Mouse (Mus musculus) adrenal gland, adult (tissue): ENCODE results near the gene Sac3d1.
A peak's percentile ranks its signal among the peaks of the same experiment; 100 is the strongest.
"Not testable (repeated sequence)": the region's sequence is repeated elsewhere in the genome, so short reads cannot be mapped to it uniquely, and the experiment has no call there.

ENCODE experiments used
- DNase-seq, 2 experiments: peaks; one replicate each; pipeline ENCODE4 v3.0.0; 2022 to 2023; ENCODE audit warnings: low spot score in 1 of 2; ENCODE audit not compliant: inconsistent age in 2 of 2

The Sac3d1 gene

DNA sequence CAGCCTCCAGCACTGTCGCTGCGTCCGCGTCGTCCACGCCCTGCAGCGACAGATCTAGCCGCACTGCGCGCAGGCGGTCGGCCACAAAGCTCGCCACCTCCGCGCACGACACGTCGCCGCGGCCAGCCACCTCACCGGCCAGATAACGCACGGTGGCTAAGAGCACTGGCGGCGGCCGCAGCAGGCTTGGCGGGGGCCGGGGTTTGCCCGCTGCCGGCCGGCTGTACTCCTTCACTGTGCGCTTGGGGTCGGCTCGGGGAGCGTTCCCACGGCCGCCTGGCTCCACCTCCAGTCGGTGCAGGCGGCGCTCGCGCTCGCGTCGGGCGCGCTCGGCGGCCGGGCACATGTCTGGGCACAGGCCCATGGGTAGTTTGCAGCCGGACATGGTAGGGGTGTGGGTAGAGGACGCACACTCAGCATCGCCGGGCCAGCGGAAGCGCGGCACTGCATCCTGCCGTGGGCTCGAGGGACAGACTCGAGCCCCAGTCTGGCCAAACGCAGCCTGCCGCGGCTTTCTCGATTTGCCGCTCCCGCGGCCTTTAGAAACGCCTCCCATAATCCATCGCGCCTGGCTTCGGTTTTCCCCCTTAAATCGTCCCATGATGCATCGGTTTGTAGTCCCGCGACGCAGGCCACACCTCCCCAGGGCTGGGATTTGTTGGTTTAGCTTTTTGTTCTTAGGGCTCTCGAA, at the start of gene Sac3d1:
Sac3d1 (minus strand) TSS at position 665 of the 691 bp plus-strand sequence.
- peak; percentile 91 to 97 for DNase-seq

DNA sequence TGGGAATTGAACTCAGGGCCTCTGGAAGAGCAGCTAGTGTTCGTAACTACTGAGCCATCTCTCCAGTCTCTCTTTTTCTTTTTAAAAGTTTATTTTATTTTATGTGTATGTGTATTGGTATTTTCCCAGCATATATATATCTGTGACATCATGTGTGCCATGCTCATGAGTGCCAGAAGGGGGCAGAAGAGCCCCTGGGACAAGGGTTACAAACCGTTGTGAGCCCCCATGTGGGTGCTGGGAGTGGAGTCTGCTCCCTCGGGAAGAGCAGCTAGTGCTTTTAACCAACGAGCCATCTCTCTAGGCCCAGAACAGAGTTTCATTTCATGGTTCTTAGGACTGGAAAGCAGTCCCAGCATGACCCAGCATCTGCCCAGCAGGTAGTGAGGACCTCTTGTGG, 48.3 kb upstream of the Sac3d1 start:
- no peak for DNase-seq

DNA sequence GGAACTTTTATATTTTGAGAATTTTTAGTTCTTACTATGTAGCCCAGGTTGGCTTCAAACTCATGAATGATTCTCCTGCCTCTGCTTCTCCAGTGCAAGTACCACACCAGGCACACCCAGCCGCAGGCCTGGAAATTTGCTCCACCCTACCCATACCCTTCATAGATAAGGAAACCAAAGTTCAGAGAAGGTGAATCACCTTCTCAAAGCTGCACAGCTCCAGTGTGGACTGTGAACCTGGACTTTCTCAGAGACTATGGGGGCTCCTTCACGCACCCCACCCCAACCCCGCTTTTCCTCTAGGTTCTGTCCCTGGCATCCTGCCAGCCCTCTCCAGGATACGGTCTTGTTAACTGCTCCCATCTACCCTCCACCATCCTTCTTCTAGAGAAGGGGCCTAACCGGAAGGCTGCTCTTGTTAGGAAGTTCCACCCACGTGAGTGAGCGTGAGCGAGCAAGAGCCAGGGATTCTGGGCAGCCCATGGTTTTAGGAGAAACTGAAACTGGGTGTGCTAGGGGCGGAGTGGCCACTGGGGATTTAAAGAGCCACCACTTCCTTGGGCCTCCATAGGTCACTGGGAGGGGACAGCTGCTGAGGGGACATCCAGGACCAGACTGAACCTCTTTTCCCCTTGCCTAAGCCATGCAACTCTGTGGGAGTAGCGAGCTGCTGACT, 45.6 kb upstream of the Sac3d1 start:
- DNase-seq = peak; percentile 44 to 65

DNA sequence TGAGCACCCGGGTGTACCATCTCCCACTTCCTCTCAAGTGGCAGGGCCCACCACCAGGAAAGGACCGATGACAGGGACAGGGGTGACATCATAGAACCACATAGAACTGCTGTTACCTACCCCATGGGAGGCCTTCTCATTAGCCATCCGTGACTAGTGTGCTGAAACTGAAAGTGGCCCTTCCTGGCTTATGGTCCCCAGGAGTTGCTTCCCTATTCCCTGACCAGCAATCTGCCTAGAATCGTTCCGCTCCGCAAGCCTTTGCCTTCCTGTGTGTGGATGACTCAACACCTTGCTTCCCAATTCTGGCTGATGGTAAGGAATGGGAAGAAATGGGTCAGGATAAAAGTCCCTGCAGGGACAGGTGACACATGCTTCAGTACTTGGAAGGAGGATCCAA, 38.8 kb upstream of the Sac3d1 start:
- DNase-seq = peak in 1 of 2 experiments; percentile 51

DNA sequence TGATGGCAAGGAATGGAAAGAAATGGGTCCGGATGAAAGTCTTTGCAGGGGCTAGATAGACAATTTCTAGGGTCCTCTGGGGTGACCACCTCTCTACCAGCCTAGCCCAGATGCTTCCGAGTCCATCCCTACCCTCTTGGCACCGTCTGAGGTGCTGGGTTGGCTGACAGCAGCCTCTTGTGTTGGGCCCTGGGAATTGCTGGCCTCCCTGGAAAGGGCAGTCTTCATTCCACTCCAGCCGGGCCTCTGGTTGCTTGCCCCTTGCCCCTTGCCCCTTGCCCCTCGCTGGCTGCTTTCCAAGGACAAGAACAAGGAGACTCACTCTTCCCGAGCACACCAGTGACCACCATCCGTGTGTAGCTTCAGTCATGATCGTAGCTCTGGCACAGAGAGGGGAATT, 37.9 kb upstream of the Sac3d1 start:
- no peak for DNase-seq

DNA sequence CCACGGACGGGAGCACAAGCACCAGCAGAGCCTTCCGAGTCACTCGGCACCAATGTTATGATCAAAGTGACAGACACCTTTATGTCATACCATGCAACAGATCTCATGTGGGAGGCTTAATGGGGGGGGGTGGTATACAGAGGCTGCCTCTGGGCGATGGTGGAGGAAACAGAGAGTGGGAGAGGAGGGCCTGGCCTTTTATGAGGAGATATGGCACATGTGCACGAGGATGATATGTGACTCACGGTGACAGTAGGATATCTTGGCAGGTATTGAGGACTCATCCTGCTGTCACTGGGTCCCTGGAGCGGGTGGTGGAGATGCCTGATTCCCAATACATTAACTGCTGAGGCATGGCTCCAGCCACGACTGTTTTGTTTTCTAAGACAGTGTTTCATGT, 36.7 kb upstream of the Sac3d1 start:
- DNase-seq = no peak

DNA sequence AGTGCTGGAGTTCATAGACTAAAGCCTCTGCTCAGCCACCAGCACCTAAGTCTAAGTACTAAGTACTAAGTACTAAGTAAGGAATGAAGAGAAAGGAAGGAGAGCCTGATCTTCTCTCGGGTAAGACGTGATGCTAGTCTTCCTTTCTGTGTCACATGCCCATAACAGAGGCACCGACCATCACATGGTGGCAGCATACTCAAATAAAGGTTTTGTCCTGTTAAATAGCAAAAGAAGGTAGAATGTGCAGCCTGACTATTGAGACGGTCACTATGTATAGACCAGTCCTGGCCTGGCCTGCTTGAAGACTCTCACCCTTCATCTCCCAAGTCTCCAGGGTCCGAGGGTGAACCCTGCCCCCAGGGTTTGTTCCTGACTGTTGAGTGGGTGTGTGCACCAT, 26.4 kb upstream of the Sac3d1 start:
- DNase-seq = no peak

DNA sequence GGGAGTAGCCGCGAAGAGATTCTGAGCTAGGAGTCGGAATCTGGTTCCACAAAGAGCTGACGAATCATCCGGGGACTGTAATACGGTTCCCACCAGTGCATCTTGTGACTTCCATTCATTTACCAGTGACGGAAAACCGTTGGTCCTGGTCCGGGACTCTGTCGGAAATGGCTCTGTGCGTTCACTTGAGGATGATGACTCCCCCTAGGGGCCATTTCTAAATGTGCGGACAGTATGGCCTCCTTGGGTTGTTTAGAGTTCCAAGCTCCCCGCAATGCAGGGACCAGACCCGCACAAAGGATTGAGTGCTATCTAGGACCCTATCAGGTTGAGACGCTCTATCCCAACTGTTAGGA, 22.9 kb upstream of the Sac3d1 start, which contains the start of gene Arl2:
Arl2 (minus strand) TSS at position 155 of the 356 bp plus-strand sequence.
- peak; percentile 85 to 93 for DNase-seq

DNA sequence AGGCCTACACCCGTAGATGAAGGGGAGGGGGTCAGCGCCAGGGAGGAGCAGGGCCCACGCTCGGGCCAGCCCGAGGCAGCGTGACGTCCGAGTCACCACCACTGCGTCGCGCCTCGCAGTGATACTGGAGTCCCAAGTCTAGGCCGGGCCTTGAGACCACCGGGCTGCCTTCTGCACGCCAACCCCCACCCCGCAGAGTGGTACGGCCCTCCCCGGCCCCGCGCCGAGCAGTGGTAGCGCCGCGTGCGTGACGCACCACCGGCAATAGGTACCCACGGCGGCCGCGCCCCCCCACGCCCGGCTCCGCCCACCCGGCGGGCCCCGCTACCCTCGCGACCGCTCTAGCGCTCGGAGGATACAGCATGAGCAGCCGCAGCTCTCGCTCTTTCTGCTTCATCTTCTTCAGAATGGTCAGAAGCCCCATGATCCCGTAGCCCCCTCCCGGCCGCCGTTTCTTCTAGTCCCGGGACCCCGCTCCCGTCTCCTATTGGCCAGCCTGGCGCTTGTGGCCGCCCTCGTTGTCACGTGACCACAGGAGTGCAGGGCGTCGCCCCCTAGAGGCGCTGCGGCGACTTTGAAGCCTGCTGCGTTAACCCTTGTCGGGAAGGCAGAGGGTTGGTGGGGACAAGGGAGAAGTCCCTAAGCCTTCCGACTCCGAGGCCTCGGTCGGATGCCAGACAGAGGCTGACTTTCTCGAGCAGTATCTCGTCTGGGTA, 22.4 kb upstream of the Sac3d1 start, which contains the start of gene Batf2:
Batf2 (plus strand) TSS at position 306 of the 716 bp plus-strand sequence.
- DNase-seq = peak; percentile 94 to 97

DNA sequence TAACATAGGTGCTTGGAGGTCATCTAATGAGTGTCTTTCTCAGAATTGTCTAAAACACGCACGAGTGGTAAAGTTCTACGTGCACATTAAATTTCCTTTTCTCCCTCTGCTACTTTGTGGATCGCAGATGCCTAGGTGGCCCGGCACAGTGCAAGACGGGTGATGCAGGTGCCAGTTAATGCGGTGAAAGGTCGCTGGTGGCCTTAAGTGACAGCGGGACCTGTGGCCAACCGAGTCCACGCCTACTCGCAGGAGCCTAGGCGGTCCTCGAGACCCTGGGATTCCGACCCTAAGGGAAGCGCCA, 21.9 kb upstream of the Sac3d1 start:
- no peak for DNase-seq

DNA sequence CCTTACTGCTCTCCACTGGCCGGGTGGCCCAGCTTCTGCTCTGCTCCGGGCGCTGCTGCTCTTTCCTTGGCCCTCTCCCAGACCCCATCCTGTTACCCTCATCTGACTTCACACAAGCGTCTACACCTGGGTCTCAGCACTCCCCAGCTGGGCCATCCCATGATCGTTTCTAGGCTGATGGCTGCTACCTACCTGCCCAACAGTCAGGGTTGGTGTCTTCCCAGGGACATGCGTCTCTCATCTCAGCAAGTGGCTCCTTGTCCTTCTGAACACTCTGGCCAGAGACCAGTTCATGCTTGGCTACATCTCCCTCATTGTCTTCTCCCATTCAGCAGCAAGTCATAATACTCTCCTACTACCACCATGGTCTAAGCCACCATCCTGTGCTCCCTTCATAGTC, 21.3 kb upstream of the Sac3d1 start:
- no peak for DNase-seq

DNA sequence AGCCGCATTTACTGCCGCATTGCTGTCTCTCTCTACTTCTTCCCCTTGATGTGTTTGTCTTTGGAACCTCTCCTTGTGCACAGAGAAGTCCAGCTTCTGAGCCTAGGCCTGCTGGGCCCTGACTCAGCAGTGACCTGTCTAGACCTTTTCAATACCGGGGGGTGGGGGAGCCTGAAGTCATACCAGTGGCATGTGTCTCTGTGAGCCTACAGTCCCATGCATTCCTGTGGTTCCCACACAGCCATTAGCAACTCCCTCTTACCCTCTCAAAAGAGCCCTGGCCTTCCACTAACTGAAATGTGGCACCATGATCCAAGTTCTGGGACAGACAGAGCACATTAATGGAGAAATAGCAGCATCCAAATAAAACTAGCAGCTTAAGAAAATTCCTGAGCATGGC, 17.9 kb upstream of the Sac3d1 start:
- DNase-seq = no peak

DNA sequence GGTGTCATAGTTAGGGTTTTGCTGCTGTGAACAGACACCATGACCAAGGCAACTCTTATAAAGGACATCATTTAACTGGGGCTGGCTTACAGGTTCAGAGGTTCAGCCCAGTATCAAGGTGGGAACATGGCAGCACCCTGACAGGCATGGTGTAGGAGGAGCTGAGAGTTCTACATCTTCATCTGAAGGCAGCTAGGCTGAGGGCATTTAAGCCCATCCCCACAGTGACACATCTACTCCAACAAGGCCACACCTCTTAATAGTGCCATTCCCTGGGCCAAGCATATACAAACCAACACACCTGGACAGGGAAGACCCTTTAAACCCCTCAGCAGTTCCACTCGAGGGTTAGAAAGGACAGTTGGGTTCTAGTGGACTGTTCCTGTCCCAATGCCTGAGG, 14.7 kb upstream of the Sac3d1 start:
- not testable (repeated sequence) for DNase-seq

DNA sequence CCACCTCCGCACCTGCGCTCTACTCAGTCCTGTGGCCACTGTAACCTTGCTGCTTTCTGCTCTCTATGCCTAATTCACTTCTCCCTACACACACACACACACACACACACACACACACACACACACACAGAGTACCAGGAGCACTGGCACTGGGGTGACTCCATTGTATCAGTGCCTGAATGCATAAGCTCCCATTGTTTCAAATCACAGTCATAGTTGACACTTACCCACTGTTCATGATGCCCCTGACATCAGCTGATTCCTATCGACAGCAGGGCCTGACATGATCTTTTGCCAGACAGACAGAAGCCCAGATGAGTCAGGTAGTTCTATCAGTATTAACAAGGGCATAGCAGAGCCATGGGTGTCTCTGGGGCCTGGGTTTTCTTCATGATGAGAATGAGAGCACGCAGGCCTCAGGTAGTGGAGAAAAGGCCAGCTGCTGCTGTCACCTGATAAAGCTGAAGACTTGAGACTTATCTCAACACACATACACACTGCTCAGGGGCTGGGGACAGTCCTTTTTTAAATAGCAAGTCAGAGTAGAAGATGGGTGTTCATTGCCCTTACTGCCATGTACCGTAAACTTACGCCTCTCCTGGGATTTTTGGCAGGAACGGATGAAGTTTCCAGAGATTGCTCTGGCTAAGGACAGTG, 13.8 kb upstream of the Sac3d1 start:
- DNase-seq = no peak

DNA sequence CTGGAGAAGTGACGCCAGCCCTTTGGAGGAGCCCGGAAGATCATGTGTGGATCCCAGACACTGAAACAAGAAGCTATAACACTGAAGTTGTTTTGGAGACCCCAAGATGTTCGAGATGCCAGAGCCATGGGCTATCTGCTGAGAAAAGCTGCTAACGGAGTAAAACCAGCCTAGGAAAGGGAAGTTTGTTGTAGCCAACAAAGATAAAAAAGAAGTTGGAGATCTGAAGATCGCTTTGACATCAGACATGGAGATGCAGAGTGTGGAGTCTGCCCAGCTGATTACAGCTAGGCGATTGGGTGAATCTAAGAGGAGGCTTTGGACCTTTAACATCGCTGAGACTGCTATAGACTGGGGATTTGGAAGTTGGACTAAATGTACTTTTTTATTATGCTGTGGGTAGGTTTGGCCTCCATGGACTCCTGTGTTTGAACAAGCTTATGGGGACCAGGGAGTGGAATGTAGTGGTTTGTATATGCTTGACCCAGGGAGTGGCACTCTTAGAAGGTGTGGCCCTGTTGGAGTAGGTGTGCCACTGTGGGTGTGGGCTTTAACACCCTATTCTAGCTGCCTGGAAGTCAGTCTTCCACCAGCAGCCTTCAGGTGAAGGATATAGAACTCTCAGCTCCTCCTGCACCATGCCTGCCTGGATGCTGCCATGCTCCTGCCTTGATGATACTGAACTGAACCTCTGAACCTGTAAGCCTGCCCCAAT, 12.1 kb upstream of the Sac3d1 start:
- DNase-seq = not testable (repeated sequence)

DNA sequence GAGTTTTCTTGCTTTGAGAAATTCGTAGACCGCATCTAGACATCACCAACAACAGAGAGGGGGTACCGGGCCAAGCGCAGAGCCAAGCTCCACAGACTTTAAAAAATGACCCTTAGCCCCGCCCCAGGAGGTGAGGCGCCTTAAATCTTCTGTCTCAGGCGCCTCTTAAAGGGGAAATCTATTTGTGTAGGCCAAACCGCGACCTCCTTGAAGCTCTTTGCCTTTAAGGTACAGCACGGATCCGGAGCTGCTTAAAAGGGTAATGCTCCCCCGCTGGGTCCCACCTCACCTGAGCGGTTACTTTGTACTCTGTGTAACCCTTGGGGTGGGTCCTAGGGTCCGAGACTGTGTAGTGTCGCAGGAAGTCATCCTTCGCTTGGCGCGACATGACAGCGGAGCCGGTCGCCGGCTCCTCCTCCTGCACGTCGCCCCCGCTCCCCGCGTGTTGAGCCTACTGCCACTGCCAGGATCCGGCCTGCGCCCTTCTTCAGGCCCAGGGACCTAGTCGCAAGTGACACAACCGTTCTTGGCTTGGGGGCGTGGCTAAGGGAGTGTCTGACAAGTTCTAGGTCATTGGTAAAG, 9.4 kb upstream of the Sac3d1 start, which contains the start of gene Snx15:
Snx15 (minus strand) TSS at position 545 of the 582 bp plus-strand sequence.
- peak; percentile 97 to 99 for DNase-seq

DNA sequence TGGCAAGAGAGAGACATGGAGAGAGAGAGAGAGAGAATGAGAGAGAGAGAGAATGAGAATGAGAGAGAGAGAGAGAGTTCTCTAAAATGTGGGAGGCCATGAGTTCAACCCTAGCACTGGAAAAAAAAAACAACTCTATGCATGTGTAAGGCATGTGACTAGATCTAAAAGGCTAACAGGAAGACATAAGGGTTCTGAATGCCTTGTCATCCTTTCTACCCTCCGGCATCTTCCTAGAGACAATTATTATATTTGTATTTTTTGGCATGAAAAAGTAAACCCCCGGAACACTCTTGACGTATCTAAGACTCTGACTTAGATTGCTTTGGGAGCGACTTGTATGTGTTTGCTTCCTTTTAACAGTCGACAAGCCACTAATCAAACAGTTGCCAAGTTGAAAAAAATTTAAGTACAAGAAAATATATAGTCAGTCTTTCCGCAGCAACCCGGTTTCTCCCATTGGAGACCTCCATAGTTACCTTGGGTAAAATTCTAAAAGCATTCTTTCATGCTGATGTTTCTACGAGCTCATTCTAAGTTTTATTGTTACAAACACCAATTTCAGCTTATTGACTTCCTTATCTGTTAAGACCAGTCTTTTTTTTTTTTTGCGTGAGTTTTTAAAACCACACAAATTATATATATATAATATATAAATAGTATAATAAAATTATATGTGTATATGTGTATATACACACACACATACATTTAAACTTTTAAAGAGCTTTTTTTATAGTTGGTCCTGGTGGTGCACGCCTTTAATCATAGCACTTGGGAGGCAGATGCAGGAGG, 8.5 kb upstream of the Sac3d1 start:
- no peak for DNase-seq

DNA sequence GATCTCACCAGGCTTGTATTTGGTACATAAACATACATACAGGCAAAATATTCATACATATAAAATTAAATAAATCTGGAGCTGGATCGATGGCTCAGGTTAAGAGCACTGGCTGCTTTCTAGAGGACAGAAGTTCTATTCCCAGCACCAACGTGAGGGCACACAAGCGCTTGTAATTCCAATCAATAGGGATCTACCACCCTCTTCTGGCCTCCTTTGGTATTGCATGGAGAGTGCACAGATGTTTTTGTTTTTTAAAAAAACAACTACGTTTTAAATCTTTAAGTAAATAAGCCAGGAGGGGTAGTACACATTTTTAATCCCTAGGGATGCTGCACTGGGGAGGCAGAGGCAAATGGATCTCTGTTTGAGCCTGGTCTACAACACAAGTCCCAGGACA, 7.8 kb upstream of the Sac3d1 start:
- peak in 1 of 2 experiments; percentile 84 for DNase-seq

DNA sequence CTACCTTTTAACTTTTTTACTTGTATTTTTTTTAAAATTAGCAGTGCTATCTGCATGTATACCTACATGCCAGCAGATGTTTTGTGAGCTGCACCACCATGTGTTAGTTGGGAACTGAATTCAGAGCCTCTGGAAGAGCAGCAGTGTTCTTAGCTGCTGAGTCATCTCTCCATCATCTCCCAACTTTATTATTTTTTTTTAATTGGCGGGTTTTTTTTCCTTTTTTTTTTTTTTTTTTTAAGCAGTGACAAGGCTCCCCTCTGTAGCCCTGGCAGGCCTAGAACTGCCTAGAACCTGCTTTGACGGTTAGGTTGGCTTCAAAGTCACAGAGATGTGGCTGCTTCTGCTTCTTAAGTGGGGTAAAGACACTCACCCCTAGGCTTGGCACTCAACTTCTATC, 6.4 kb upstream of the Sac3d1 start:
- no peak for DNase-seq

DNA sequence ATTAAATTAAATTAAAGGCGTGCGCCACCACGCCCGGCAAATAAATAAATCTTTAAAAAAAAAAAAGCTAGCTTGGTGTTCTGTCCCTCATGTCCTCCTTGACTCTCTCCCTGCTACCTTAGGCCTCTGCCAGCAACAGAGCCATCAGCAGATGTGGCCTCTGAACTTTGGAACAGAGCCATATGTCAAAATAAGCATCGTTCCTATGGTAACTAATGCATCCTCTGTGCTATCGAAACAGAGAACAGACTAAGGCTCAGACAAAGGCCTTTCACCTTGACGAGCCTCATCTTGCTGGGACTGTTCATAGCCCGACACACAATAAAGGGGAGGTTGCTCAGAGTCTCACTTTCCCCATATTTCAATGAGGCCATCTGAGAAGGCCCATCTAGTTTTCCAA, 4.9 kb upstream of the Sac3d1 start:
- no peak for DNase-seq
